Comparison of ENCODE assay signal across 22 mouse cellular contexts in genomic region chrX:103518798-103519197, GRCm38 (mm10).
"Had no signal": no experiment of that assay in that cellular context is flagged by ENCODE, and none has a peak within 500 bp of the region (broad histone marks: within the 10 kb centered on the region; RNA-seq: fewer than 3 reads in every experiment).

No protein-coding gene starts in this region.

- H3K27ac ChIP-seq: intestine, embryonic 15.5 days; layer of hippocampus, adult 2 months; left cerebral cortex, adult 2 months; lung, embryonic 15.5 days; midbrain, embryonic 12.5 days; midbrain, embryonic 15.5 days; neural tube, embryonic 12.5 days; neural tube, embryonic 15.5 days; stomach, postnatal 0 days had no signal

- H3K4me3 ChIP-seq: intestine, embryonic 15.5 days; layer of hippocampus, adult 2 months; left cerebral cortex, adult 2 months; lung, embryonic 15.5 days; midbrain, embryonic 12.5 days; midbrain, embryonic 15.5 days; neural tube, embryonic 12.5 days; neural tube, embryonic 15.5 days had no signal

- H3K27me3 ChIP-seq: intestine, embryonic 15.5 days; lung, embryonic 15.5 days; midbrain, embryonic 12.5 days; midbrain, embryonic 15.5 days; neural tube, embryonic 12.5 days; neural tube, embryonic 15.5 days had no signal

- ATAC-seq: intestine, embryonic 15.5 days; midbrain, embryonic 15.5 days had no signal

- DNase-seq: kidney, adult 18-20 months; kidney, adult 9 months; kidney, postnatal 14 days; layer of hippocampus, adult 9-11 months; layer of hippocampus, postnatal 36 days; lung, postnatal 10 days; lung, postnatal 36 days; right cerebral cortex, adult 18-20 months; right cerebral cortex, postnatal 14 days; right cerebral cortex, postnatal 4 days; thymus, adult 2 months; thymus, postnatal 14 days; thymus, postnatal 4 days had no signal

- H3K4me1 ChIP-seq: intestine, embryonic 15.5 days; midbrain, embryonic 12.5 days; midbrain, embryonic 15.5 days; neural tube, embryonic 12.5 days; neural tube, embryonic 15.5 days had no signal

- H3K9me3 ChIP-seq: intestine, embryonic 15.5 days; lung, embryonic 15.5 days; midbrain, embryonic 12.5 days; midbrain, embryonic 15.5 days; neural tube, embryonic 12.5 days; neural tube, embryonic 15.5 days had no signal

- H3K9ac ChIP-seq: intestine, embryonic 15.5 days; lung, embryonic 15.5 days; midbrain, embryonic 12.5 days; midbrain, embryonic 15.5 days; neural tube, embryonic 12.5 days; neural tube, embryonic 15.5 days had no signal

- H3K36me3 ChIP-seq: intestine, embryonic 15.5 days; lung, embryonic 15.5 days; midbrain, embryonic 12.5 days; midbrain, embryonic 15.5 days; neural tube, embryonic 12.5 days; neural tube, embryonic 15.5 days had no signal

- H3K4me2 ChIP-seq: intestine, embryonic 15.5 days; lung, embryonic 15.5 days; midbrain, embryonic 12.5 days; midbrain, embryonic 15.5 days; neural tube, embryonic 12.5 days; neural tube, embryonic 15.5 days had no signal
